Mouse (Mus musculus) G1E (cell line): ENCODE data around the gene Arhgap23.

Source experiments
- CTCF ChIP-seq: IDR thresholded peaks from 2 replicates; pipeline ENCODE4 v1.5.1; 2012; ENCODE audit warnings: low read depth, low read length, inconsistent platforms, mixed read lengths
- GATA1 ChIP-seq: IDR thresholded peaks from 2 replicates; pipeline ENCODE4 v1.6.1; 2012; ENCODE audit warnings: borderline replicate concordance, low read length, inconsistent platforms, mixed read lengths
- POLR2AphosphoS5 ChIP-seq: IDR thresholded peaks from 2 replicates; pipeline ENCODE4 v1.6.1; 2012; ENCODE audit warnings: low read depth, low read length, inconsistent platforms; ENCODE audit not compliant: insufficient replicate concordance

- TF ChIP-seq CTCF = no peak
- no peak for TF ChIP-seq POLR2AphosphoS5
- TF ChIP-seq GATA1 = no peak
Measured at GRCm38 (mm10) chr11:97537580-97538089, 122.3 kb downstream of the Arhgap23 start.
